Mouse (Mus musculus) embryonic facial prominence, embryonic 13.5 days (tissue): Measurements from ENCODE around the gene Pcdh20. TPM values are rescaled to one million over a fixed set of nuclear protein-coding genes. Genes with fewer than 3 reads are reported as not detected.

ENCODE experiments used
- ATAC-seq: fragments of 200-750 bp; cut with Nextera tagmentation; 2 replicates; pipeline ENCODE4 v1.8.0; 2017; ENCODE audit warnings: low read depth; ENCODE audit not compliant: insufficient number of reproducible peaks, insufficient read depth, low FRiP score, low TSS enrichment
- H3K27ac ChIP-seq: fragments of 300-500 bp; sonication (generic); 2 replicates; pipeline ENCODE4 v1.5.1; 2015; ENCODE audit warnings: moderate library complexity, mild to moderate bottlenecking, inconsistent platforms
- H3K27me3 ChIP-seq: fragments of 300-500 bp; sonication (generic); 2 replicates; pipeline ENCODE4 v1.6.1; 2015; ENCODE audit warnings: mild to moderate bottlenecking, inconsistent platforms
- H3K36me3 ChIP-seq: fragments of 300-500 bp; sonication (generic); 2 replicates; pipeline ENCODE4 v1.6.1; 2015; ENCODE audit warnings: mild to moderate bottlenecking, inconsistent platforms
- H3K4me1 ChIP-seq: fragments of 300-500 bp; sonication (generic); 2 replicates; pipeline ENCODE4 v1.6.1; 2015; ENCODE audit warnings: inconsistent platforms
- H3K4me2 ChIP-seq: fragments of 300-500 bp; sonication (generic); 2 replicates; pipeline ENCODE4 v1.6.1; 2015; ENCODE audit warnings: moderate library complexity, mild to moderate bottlenecking, inconsistent platforms
- H3K4me3 ChIP-seq: fragments of 300-500 bp; sonication (generic); 2 replicates; pipeline ENCODE4 v1.5.1; 2015; ENCODE audit warnings: mild to moderate bottlenecking, inconsistent platforms
- H3K9ac ChIP-seq: fragments of 300-500 bp; sonication (generic); 2 replicates; pipeline ENCODE4 v1.6.1; 2015; ENCODE audit warnings: mild to moderate bottlenecking, inconsistent platforms
- H3K9me3 ChIP-seq: fragments of 300-500 bp; sonication (generic); 2 replicates; pipeline ENCODE4 v1.6.1; 2016; ENCODE audit warnings: inconsistent platforms
- WGBS: fragments of 180-500 bp; shearing (Covaris S2); methylation state at CpG from one replicate; pipeline ENCODE4 v1.1.7; 2015; ENCODE audit warnings: mixed read lengths; 5-methylcytosine and 5-hydroxymethylcytosine counted together
- polyA plus RNA-seq: library from polyadenylated mRNA; unstranded; fragments of >200 nt; fragmentation: Nextera tagmentation; extraction: Ambion mirVana; gene quantifications from 2 replicates; pipeline ENCODE4 v1.2.1, GENCODE M21; 2015

Pcdh20 gene
- 3.2 and 6.0 TPM in 2 replicates for polyA plus RNA-seq

- Histone ChIP-seq H3K36me3 (no peaks in the 10 kb centered on the region), H3K9me3 (no peaks in the 10 kb centered on the region), H3K4me3 (peak within 1 kb of the TSS; percentile 56), H3K4me2 (peak within 1 kb of the TSS; percentile 90), H3K27ac (no peak within 1 kb of the TSS), H3K9ac (peak within 1 kb of the TSS; percentile 55), H3K4me1 (peaks cover 12% of the 10 kb centered on the region; the same call in 1 of the 2 replicates), H3K27me3 (peaks cover 41% of the 10 kb centered on the region)
- ATAC-seq = peak; percentile 72; the same call in 1 of the 2 replicates
- WGBS = 2% methylated on average over 29 of the region's 29 CpGs
Observed at GRCm38 (mm10) chr14:88470495-88471434, at the start of gene Pcdh20. Gene Pcdh20 (minus strand): TSS chr14:88471396.

GRCm38 (mm10) chr14:88479909-88480308 is 8.7 kb upstream of the Pcdh20 start:
- Histone ChIP-seq H3K4me2 (no peak overlapping the region), H3K27me3 (no peaks in the 10 kb centered on the region), H3K27ac (no peak overlapping the region), H3K4me3 (no peak overlapping the region), H3K4me1 (no peaks in the 10 kb centered on the region), H3K36me3 (no peaks in the 10 kb centered on the region), H3K9me3 (no peaks in the 10 kb centered on the region), H3K9ac (no peak overlapping the region)
- 46% methylated on average over 3 of the region's 3 CpGs for WGBS
- no peak for ATAC-seq

GRCm38 (mm10) chr14:88469956-88470355 is 1.2 kb downstream of the Pcdh20 start:
- Histone ChIP-seq H3K9ac (peak overlapping the region; percentile 52; the same call in 1 of the 2 replicates), H3K27me3 (peaks cover 41% of the 10 kb centered on the region), H3K4me3 (peak overlapping the region; percentile 56), H3K27ac (no peak overlapping the region), H3K9me3 (no peaks in the 10 kb centered on the region), H3K4me2 (peak overlapping the region; percentile 90), H3K4me1 (peaks cover 12% of the 10 kb centered on the region; the same call in 1 of the 2 replicates), H3K36me3 (no peaks in the 10 kb centered on the region)
- no peak for ATAC-seq
- 1% methylated on average over 9 of the region's 9 CpGs for whole genome bisulfite sequencing

DNA sequence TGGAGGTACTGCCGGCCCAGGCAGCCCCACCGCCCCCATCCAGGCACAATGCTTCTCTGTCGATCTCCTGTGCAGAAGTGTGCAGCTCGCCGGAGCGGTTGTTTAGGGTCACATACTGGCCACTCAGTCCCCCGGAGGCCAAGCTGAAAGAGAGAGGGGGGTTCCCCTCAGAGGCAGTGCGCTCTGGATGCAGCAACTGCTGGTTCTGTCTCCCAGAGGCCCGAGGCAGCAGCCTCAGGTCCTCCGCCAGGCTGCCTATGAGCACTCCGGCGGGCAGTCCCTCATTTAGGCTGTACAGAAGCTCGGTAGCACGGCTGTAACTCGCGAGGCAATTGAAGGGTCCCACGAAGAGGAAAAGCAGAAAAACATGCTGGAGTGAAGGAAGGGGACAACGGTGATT is 1.8 kb downstream of the Pcdh20 start:
- Histone ChIP-seq H3K9ac (peak overlapping the region; percentile 52), H3K27ac (no peak overlapping the region), H3K27me3 (peaks cover 41% of the 10 kb centered on the region), H3K9me3 (no peaks in the 10 kb centered on the region), H3K4me1 (peaks cover 12% of the 10 kb centered on the region; the same call in 1 of the 2 replicates), H3K4me3 (peak overlapping the region; percentile 56), H3K4me2 (peak overlapping the region; percentile 90), H3K36me3 (no peaks in the 10 kb centered on the region)
- WGBS = 1% methylated on average over 18 of the region's 18 CpGs
- no peak for ATAC-seq

- ATAC-seq = no peak
- Histone ChIP-seq H3K4me3 (no peak overlapping the region), H3K9ac (no peak overlapping the region), H3K27me3 (peaks cover 37% of the 10 kb centered on the region), H3K4me1 (peaks cover 12% of the 10 kb centered on the region; the same call in 1 of the 2 replicates), H3K36me3 (no peaks in the 10 kb centered on the region), H3K9me3 (no peaks in the 10 kb centered on the region), H3K4me2 (no peak overlapping the region), H3K27ac (no peak overlapping the region)
- WGBS = 95% methylated on average over 1 of the region's 1 CpGs
Observed at GRCm38 (mm10) chr14:88466416-88466815, 4.8 kb downstream of the Pcdh20 start.

- Histone ChIP-seq H3K36me3 (no peaks in the 10 kb centered on the region), H3K9ac (no peak overlapping the region), H3K27ac (no peak overlapping the region), H3K4me1 (no peaks in the 10 kb centered on the region; the same call in 1 of the 2 replicates), H3K4me3 (no peak overlapping the region), H3K4me2 (no peak overlapping the region), H3K27me3 (peaks cover 24% of the 10 kb centered on the region), H3K9me3 (no peaks in the 10 kb centered on the region)
- WGBS = 69% methylated on average over 1 of the region's 1 CpGs
- ATAC-seq = no peak
Observed at GRCm38 (mm10) chr14:88464356-88464755, 6.8 kb downstream of the Pcdh20 start.

DNA sequence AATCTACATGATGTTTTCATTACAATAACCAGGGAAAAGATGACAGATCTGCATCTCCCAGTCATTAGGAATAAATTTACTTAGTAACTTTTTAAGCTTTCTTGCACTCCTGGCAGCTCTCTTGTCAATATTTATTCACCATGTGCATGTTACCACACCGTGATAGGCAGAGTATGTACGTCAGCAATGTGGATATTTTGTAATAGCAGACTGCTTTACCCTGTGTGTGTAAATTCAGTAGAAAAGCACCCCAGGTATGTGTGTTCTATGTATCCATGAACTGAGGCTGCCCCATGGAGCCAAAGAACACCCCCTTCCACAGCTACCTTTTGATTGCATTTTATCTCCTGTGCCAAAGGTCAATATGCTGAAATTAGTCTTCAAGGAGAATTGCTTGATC is 7.8 kb downstream of the Pcdh20 start:
- Histone ChIP-seq H3K4me1 (no peaks in the 10 kb centered on the region), H3K27me3 (peaks cover 14% of the 10 kb centered on the region), H3K27ac (no peak overlapping the region), H3K9ac (no peak overlapping the region), H3K4me3 (no peak overlapping the region), H3K36me3 (no peaks in the 10 kb centered on the region), H3K9me3 (no peaks in the 10 kb centered on the region), H3K4me2 (no peak overlapping the region)
- 76% methylated on average over 2 of the region's 2 CpGs for whole genome bisulfite sequencing
- no peak for ATAC-seq

GRCm38 (mm10) chr14:88462944-88463343 is 8.3 kb downstream of the Pcdh20 start:
- no peak overlapping the region for H3K4me2 ChIP-seq
- H3K4me1 ChIP-seq = no peaks in the 10 kb centered on the region
- ATAC-seq = no peak
- H3K9me3 ChIP-seq = no peaks in the 10 kb centered on the region
- no peaks in the 10 kb centered on the region for H3K36me3 ChIP-seq
- peaks cover 10% of the 10 kb centered on the region for H3K27me3 ChIP-seq
- H3K27ac ChIP-seq = no peak overlapping the region
- WGBS = 75% methylated on average over 3 of the region's 3 CpGs
- H3K4me3 ChIP-seq = no peak overlapping the region
- H3K9ac ChIP-seq = no peak overlapping the region

GRCm38 (mm10) chr14:88460705-88461104 is 10.5 kb downstream of the Pcdh20 start:
- H3K4me3 ChIP-seq = no peak overlapping the region
- H3K9me3 ChIP-seq = no peaks in the 10 kb centered on the region
- no peak for ATAC-seq
- no peak overlapping the region for H3K9ac ChIP-seq
- WGBS = 79% methylated on average over 3 of the region's 3 CpGs
- H3K4me2 ChIP-seq = no peak overlapping the region
- H3K36me3 ChIP-seq = no peaks in the 10 kb centered on the region
- no peak overlapping the region for H3K27ac ChIP-seq
- H3K27me3 ChIP-seq = no peaks in the 10 kb centered on the region
- H3K4me1 ChIP-seq = no peaks in the 10 kb centered on the region

- no peak overlapping the region for H3K4me3 ChIP-seq
- H3K27ac ChIP-seq = no peak overlapping the region
- H3K9me3 ChIP-seq = no peaks in the 10 kb centered on the region
- H3K4me2 ChIP-seq = no peak overlapping the region
- WGBS = 71% methylated on average over 5 of the region's 5 CpGs
- H3K9ac ChIP-seq = no peak overlapping the region
- H3K27me3 ChIP-seq = no peaks in the 10 kb centered on the region
- ATAC-seq = no peak
- no peaks in the 10 kb centered on the region for H3K4me1 ChIP-seq
- no peaks in the 10 kb centered on the region for H3K36me3 ChIP-seq
Observed at GRCm38 (mm10) chr14:88443304-88443703, 27.9 kb downstream of the Pcdh20 start.

- ATAC-seq = no peak
- Histone ChIP-seq H3K9me3 (no peaks in the 10 kb centered on the region), H3K36me3 (no peaks in the 10 kb centered on the region), H3K4me3 (no peak overlapping the region), H3K4me2 (no peak overlapping the region), H3K9ac (no peak overlapping the region), H3K27me3 (no peaks in the 10 kb centered on the region), H3K4me1 (no peaks in the 10 kb centered on the region), H3K27ac (no peak overlapping the region)
- WGBS = 84% methylated on average over 7 of the region's 7 CpGs
Observed at GRCm38 (mm10) chr14:88429393-88429792, 41.8 kb downstream of the Pcdh20 start.

DNA sequence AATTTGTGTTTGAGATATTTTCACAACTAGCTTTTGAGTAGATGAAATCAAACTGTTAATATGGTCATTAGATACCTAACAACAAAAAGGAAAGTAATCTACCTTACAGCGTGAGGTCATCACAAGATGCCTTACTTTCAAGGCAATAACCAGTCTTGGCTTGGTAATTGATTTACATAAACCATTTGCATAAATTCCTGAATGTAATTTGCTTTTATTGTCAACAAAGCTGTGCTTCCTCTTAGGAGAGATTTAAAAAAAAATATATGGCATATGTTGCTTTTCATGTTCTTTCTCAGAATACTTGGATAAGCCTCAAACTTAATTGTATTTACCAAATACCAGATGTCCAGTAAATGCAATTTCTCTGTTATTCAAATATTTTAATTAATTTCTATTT is 43.8 kb downstream of the Pcdh20 start:
- H3K4me1 ChIP-seq = no peaks in the 10 kb centered on the region
- H3K9me3 ChIP-seq = no peaks in the 10 kb centered on the region
- H3K9ac ChIP-seq = no peak overlapping the region
- ATAC-seq = no peak
- H3K27ac ChIP-seq = no peak overlapping the region
- H3K27me3 ChIP-seq = no peaks in the 10 kb centered on the region
- 74% methylated on average over 1 of the region's 1 CpGs for WGBS
- no peak overlapping the region for H3K4me2 ChIP-seq
- H3K4me3 ChIP-seq = no peak overlapping the region
- H3K36me3 ChIP-seq = no peaks in the 10 kb centered on the region
